ENCODE assay signal across 12 mouse cellular contexts in the genomic region with DNA sequence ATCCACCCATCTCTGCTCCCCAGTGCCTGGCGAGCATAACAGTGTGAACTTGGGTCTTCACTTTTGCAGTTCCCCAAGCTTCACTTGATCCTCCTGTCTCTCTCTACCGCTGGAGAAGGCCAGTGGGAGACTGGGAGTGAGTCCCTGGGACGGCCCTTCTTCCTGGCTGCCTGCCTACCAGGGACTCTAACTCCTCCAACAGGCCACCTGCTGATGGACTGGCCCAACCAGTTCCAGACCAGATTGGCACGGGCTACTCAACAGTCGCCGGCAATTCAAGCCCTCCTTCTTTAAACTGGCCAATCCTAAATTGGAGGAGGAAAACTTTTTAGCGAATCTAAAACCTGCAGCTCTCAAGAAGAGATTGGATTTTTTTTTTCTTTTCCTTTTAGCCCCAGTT.
A peak's percentile ranks its signal among the peaks of the same experiment; 100 is the strongest.
DNase-seq lines count a peak whose midpoint lies in the region; ATAC-seq lines count a peak whose summit lies in the region.
"Had no signal": no experiment of that assay in that cellular context is flagged by ENCODE, and none has a peak within 500 bp of the region (broad histone marks: within the 10 kb centered on the region; RNA-seq: fewer than 3 reads in every experiment).

No protein-coding gene starts in this region.

- no peak for ATAC-seq in cerebellum, adult (ENCODE audit: insufficient number of reproducible peaks, low FRiP score, low TSS enrichment)
- ATAC-seq: intestine, embryonic 15.5 days had no signal

- DNase-seq in cerebellum, postnatal 14 days = peak; percentile 41 to 43
- peak; percentile 21 for DNase-seq in MN1 (ENCODE audit: low spot score)
- peak; percentile 62 for DNase-seq in kidney, postnatal 14 days
- DNase-seq in lung, postnatal 25 days (ENCODE audit: low spot score) = peak; percentile 85
- no peak for DNase-seq in spleen, postnatal 14 days (ENCODE audit: low spot score in 2 of 2)
- no peak for DNase-seq in thymus, postnatal 10 days (ENCODE audit: low spot score in 2 of 2)
- no peak for DNase-seq in thymus, adult 18-20 months
- DNase-seq: adrenal gland, postnatal 14 days; right cerebral cortex, adult 18-20 months; thymus, adult 2 months had no signal

Comparison
In these comparisons a context has a peak if more than half of its experiments do, and no peak if none do; other contexts are left out.
1. DNase-seq: peak in cerebellum, postnatal 14 days (2 of 2), MN1 (single experiment), kidney, postnatal 14 days (single experiment) and lung, postnatal 25 days (single experiment); none in spleen, postnatal 14 days (0 of 2), thymus, postnatal 10 days (0 of 2) and thymus, adult 18-20 months (0 of 2).